Comparison of ENCODE assay signal across 8 mouse cellular contexts in the genomic region with DNA sequence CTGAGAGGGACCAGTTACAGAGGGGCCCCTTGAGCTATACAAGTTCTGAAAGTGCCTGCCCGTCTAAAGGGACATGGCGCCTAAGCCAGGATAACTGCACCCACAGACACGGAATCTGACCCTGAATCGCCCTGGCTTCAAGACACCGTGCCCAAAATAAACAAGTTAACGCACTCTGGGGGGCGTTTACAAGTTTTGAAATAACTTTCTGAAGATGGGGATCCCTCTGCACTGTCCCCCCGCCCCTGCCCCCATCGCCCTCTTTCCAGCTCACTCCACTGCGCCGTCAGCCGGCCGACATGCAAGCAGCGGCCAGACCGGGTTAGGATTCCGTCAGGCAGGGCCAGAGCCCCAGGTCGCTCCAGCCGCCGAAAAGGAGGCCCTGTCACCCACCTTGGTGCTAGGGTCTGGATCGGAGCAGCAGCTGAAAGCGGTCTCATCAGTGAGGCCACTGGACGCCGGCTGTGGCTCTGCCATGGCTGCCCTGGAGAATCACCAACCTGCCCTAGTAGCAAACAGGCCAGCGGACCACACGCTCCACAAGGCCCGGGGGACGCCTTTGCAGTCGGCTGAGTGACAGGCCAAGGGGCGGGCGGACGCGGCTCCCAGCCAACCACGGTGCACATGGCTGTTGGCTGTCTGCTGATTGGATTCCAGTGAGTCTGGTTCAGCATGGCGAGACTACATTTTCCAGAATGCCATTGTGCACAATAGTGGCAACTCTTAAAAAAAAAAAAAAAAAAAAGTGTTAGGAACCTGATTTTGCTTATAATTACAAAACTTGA. TPM values are rescaled to one million over a fixed set of nuclear protein-coding genes. Genes with fewer than 3 reads are reported as not detected.
DNase-seq lines count a peak whose midpoint lies in the region; ATAC-seq lines count a peak whose summit lies in the region.

No protein-coding gene starts in this region.

- peak; percentile 93 for DNase-seq in CD4-positive helper T cell, adult 2 months (ENCODE audit: low read depth, low spot score)
- peak; percentile 67 for DNase-seq in fat pad, adult 2 months (ENCODE audit: extremely low read depth, low read depth, low spot score)
- peak; percentile 100 for DNase-seq in kidney, postnatal 10 days
- DNase-seq in natural killer cell, adult 2 months (ENCODE audit: low spot score in 2 of 2) = peak; percentile 97

- peak overlapping the region; percentile 87 for H3K4me3 ChIP-seq in brown adipose tissue, adult 24 weeks (ENCODE audit: insufficient read depth, low read depth, low read length)
- peak overlapping the region; percentile 82 for H3K4me3 ChIP-seq in heart, embryonic 13.5 days
- peak overlapping the region; percentile 85 for H3K4me3 ChIP-seq in liver, embryonic 12.5 days
- H3K4me3 ChIP-seq in stomach, embryonic 15.5 days (replicated peaks) = peak overlapping the region; percentile 75

- under 1% methylated on average over 34 of the region's 34 CpGs for WGBS in heart, embryonic 13.5 days
- WGBS in liver, embryonic 12.5 days (ENCODE audit: insufficient replicate concordance) = under 1% methylated on average over 34 of the region's 34 CpGs
- WGBS in stomach, embryonic 15.5 days = under 1% methylated on average over 34 of the region's 34 CpGs

- H3K4me2 ChIP-seq in heart, embryonic 13.5 days = peak overlapping the region; percentile 74
- H3K4me2 ChIP-seq in liver, embryonic 12.5 days = peak overlapping the region; percentile 75
- peak overlapping the region; percentile 56 for H3K4me2 ChIP-seq in stomach, embryonic 15.5 days

- no peaks in the 10 kb centered on the region for H3K9me3 ChIP-seq in heart, embryonic 13.5 days
- H3K9me3 ChIP-seq in liver, embryonic 12.5 days (replicated peaks) = no peaks in the 10 kb centered on the region
- no peaks in the 10 kb centered on the region for H3K9me3 ChIP-seq in stomach, embryonic 15.5 days

- peak; percentile 97 for ATAC-seq in heart, embryonic 13.5 days (ENCODE audit: extremely low read depth, insufficient number of reproducible peaks, low FRiP score, low TSS enrichment)
- peak; percentile 96 for ATAC-seq in liver, embryonic 12.5 days
- peak; percentile 100 for ATAC-seq in stomach, embryonic 15.5 days (ENCODE audit: insufficient read depth, low FRiP score, low read depth)

- peaks cover 9% of the 10 kb centered on the region; the same call in 1 of the 2 replicates for H3K4me1 ChIP-seq in brown adipose tissue, adult 24 weeks (ENCODE audit: control insufficient read depth, insufficient read depth, insufficient read length, low read length)
- peaks cover 41% of the 10 kb centered on the region for H3K4me1 ChIP-seq in heart, embryonic 13.5 days
- H3K4me1 ChIP-seq in liver, embryonic 12.5 days = peaks cover 89% of the 10 kb centered on the region
- H3K4me1 ChIP-seq in stomach, embryonic 15.5 days = 0 out of 2 replicates have a peak, but pooled peaks cover 12% of the 10 kb centered on the region

- no peaks in the 10 kb centered on the region for H3K27me3 ChIP-seq in heart, embryonic 13.5 days (replicated peaks)
- H3K27me3 ChIP-seq in liver, embryonic 12.5 days (replicated peaks) = no peaks in the 10 kb centered on the region
- no peaks in the 10 kb centered on the region for H3K27me3 ChIP-seq in stomach, embryonic 15.5 days (replicated peaks)

- peak overlapping the region; percentile 95 for H3K9ac ChIP-seq in heart, embryonic 13.5 days
- peak overlapping the region; percentile 94 for H3K9ac ChIP-seq in liver, embryonic 12.5 days
- peak overlapping the region; percentile 85 for H3K9ac ChIP-seq in stomach, embryonic 15.5 days

- peaks cover 5% of the 10 kb centered on the region for H3K36me3 ChIP-seq in heart, embryonic 13.5 days
- peaks cover 27% of the 10 kb centered on the region for H3K36me3 ChIP-seq in liver, embryonic 12.5 days
- 0 out of 2 replicates have a peak, but pooled peaks cover 2% of the 10 kb centered on the region for H3K36me3 ChIP-seq in stomach, embryonic 15.5 days

- peak overlapping the region; percentile 69 for H3K27ac ChIP-seq in brown adipose tissue, adult 24 weeks (replicated peaks; ENCODE audit: low read depth, low read length)
- peak overlapping the region; percentile 94 for H3K27ac ChIP-seq in heart, embryonic 13.5 days (replicated peaks)
- peak overlapping the region; percentile 93 for H3K27ac ChIP-seq in liver, embryonic 12.5 days
- H3K27ac ChIP-seq in stomach, embryonic 15.5 days = peak overlapping the region; percentile 89

RNA-seq across cellular contexts. Expression of gene Dnah8, which starts 11.9 kb away (rescaled TPM):
- polyA plus RNA-seq in brown adipose tissue, adult 24 weeks (2012; ENCODE audit: insufficient read depth, insufficient read length, missing spikeins) = not detected in 2 replicates
- polyA plus RNA-seq in heart, embryonic 13.5 days (2015; fragmentation: Nextera tagmentation; extraction: Ambion mirVana) = 1.4 and 2.1 TPM in 2 replicates
- 2.4 and 3.1 TPM in 2 replicates for polyA plus RNA-seq in liver, embryonic 12.5 days (2016; fragmentation: Nextera tagmentation; extraction: Ambion mirVana)
- 0.89 and 1.0 TPM in 2 replicates for polyA plus RNA-seq in stomach, embryonic 15.5 days (2015; fragmentation: Nextera tagmentation; extraction: Ambion mirVana)

RNA-seq across cellular contexts. Expression of gene Glo1, which starts 14.4 kb away (rescaled TPM):
- polyA plus RNA-seq in brown adipose tissue, adult 24 weeks (2012; ENCODE audit: insufficient read depth, insufficient read length, missing spikeins) = 106 and 112 TPM in 2 replicates
- 194 and 205 TPM in 2 replicates for polyA plus RNA-seq in heart, embryonic 13.5 days (2015; fragmentation: Nextera tagmentation; extraction: Ambion mirVana)
- 292 and 300 TPM in 2 replicates for polyA plus RNA-seq in liver, embryonic 12.5 days (2016; fragmentation: Nextera tagmentation; extraction: Ambion mirVana)
- 216 and 221 TPM in 2 replicates for polyA plus RNA-seq in stomach, embryonic 15.5 days (2015; fragmentation: Nextera tagmentation; extraction: Ambion mirVana)

RNA-seq across cellular contexts. Expression of gene Btbd9, which starts 36.0 kb away (rescaled TPM):
- 5.0 and 11.7 TPM in 2 replicates for polyA plus RNA-seq in brown adipose tissue, adult 24 weeks (2012; ENCODE audit: insufficient read depth, insufficient read length, missing spikeins)
- polyA plus RNA-seq in heart, embryonic 13.5 days (2015; fragmentation: Nextera tagmentation; extraction: Ambion mirVana) = 43.1 and 44.4 TPM in 2 replicates
- polyA plus RNA-seq in liver, embryonic 12.5 days (2016; fragmentation: Nextera tagmentation; extraction: Ambion mirVana) = 18.9 and 21.6 TPM in 2 replicates
- 56.0 TPM in 2 replicates for polyA plus RNA-seq in stomach, embryonic 15.5 days (2015; fragmentation: Nextera tagmentation; extraction: Ambion mirVana)

Comparison
In these comparisons a context has a peak if more than half of its experiments do, and no peak if none do; other contexts are left out.
1. Peak in every context shown above with its lines: DNase-seq, ATAC-seq, H3K4me3 ChIP-seq and H3K27ac ChIP-seq.